Mouse (Mus musculus) mature B cell (primary cell): ENCODE measurements around the gene Fut11.
"Not testable (repeated sequence)": the region's sequence is repeated elsewhere in the genome, so short reads cannot be mapped to it uniquely, and the experiment has no call there.

Experiments
- in situ Hi-C: fragments of 300-500 bp; cut with MboI; formaldehyde crosslinking; loops from 2 replicates; pipeline ENCODE4 v1.14.3; 2019

Gene Fut11

GRCm38 (mm10) chr14:20674064-20674833 is 20.5 kb upstream of the Fut11 start, which contains the start of gene Sec24c:
Gene Sec24c (plus strand): TSS chr14:20674308.
- in situ Hi-C loops, result no loop called here

DNA sequence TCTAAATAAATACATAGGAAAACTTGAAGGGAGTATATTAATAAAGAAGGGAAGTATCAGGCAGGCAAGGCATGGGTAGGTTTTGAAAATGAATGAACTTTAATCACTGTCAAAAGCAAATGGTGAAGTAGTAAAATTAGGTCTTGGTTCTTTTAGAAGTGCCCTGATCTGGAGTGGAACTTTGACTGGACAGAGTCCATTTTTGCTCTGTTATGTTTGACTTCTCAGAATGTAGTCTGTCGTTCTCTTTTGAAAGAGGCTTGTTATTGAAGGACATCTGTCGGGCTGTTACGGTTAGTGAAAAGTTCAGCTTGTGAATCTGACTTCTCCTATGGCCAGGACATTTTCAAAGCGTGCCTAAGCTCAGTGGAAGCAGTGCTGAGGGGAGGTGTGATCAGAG is 16.9 kb upstream of the Fut11 start:
- in situ Hi-C loops, result no loop called here

DNA sequence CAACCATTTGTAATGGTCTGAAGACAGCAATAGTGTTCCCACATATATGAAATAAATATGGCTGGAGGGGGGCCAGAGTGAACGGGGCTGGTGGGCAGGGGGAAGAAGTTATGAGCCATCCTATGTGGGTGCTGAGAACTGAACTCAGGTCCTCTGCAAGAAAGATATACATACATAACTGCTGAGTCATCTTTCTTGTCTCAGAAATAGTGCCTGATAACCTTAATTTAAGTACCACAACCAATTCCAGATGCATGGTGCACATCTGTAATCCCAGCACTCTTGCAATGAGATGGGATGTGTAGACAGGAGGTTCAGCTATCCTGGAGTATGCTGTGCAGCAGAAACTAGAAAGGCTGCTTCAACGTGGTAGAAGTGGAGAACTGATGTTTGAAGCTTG is 13.0 kb upstream of the Fut11 start:
- in situ Hi-C loops, result no loop called here

DNA sequence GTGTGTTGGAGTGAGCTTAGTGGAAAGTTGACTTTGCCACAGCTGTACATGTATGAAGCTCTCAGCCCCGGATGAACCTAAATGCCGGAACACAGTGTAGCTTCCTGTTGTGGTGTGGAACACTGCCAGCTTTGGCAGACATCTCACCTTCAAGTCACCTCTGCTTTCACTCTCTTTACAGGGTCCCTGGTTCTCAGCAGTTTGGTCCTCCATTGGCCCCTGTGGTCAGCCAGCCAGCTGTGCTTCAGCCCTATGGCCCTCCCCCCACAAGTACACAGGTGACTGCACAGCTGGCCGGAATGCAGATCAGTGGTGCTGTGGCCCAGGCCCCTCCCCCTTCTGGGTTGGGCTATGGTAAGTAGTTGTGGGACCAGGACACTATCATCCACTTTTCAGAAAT is 12.3 kb upstream of the Fut11 start:
- in situ Hi-C loops, result no loop called here

GRCm38 (mm10) chr14:20686576-20686975 is 8.2 kb upstream of the Fut11 start:
- in situ Hi-C loops, result no loop called here

DNA sequence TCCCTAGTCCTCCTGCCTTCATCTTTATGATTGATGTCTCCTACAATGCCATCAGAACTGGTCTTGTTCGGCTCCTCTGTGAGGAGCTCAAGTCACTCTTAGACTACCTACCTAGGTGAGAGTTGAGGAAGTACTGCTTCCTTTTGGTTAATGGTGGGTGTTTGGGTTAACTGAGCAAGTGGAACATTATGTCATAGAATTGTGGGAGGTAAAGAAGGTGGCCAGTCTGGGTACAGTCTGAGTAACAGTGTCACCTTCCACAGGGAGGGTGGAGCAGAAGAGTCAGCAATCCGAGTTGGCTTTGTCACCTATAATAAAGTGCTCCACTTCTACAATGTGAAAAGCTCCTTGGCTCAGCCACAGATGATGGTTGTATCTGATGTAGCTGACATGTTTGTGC is 5.8 kb upstream of the Fut11 start:
- in situ Hi-C loops, result no loop called here

DNA sequence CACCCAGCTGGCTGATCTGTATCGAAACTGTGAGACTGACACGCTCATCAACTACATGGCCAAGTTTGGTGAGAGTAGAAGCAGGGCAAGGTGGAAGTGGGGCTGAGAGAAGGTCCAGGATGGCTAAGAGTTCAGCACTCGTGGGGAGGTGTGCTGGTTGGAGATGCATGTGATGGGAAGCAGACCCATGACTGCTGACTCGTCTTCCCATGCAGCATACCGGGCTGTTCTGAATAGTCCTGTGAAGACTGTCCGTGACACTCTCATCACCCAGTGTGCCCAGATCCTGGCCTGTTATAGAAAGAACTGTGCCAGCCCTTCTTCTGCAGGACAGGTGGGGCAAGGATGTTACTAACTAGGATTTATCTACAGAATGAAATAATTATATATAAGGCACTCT is 3.0 kb upstream of the Fut11 start:
- in situ Hi-C loops, result no loop called here

GRCm38 (mm10) chr14:20693589-20694101 is 1.1 kb upstream of the Fut11 start:
- in situ Hi-C loops, result no loop called here

- in situ Hi-C loops, result no loop called here
These were observed 434 bp upstream of the Fut11 start for GRCm38 (mm10) chr14:20694185-20694883.

DNA sequence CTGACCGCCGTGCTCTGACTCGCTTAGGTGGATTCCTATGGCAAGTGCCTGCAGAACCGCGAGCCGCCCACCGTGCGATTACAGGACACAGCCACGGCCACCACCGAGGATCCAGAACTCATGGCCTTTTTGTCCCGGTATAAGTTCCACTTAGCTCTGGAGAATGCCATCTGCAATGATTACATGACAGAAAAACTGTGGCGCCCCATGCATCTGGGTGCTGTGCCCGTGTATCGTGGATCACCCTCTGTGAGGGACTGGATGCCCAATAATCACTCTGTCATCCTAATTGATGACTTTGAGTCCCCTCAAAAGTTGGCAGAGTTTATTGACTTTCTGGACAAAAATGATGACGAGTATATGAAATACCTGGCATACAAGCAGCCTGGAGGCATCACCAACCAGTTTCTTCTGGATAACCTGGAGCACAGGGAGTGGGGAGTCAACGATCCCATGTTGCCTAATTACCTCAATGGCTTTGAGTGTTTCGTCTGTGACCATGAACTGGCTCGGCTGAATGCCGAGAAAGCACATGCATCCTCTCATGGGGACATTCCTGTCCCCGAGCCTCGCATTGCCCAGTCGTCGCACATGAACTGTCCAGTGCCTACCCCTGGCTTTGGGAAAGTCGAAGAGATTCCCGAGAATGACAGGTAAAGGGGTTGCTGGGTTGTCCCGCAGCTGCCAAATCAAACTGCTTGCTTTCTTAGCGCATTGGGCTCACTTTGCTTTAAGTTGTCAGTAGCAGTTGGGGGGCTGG is 1.2 kb downstream of the Fut11 start:
- in situ Hi-C loops, result no loop called here

GRCm38 (mm10) chr14:20696986-20697385 is 2.2 kb downstream of the Fut11 start:
- in situ Hi-C loops, result no loop called here

DNA sequence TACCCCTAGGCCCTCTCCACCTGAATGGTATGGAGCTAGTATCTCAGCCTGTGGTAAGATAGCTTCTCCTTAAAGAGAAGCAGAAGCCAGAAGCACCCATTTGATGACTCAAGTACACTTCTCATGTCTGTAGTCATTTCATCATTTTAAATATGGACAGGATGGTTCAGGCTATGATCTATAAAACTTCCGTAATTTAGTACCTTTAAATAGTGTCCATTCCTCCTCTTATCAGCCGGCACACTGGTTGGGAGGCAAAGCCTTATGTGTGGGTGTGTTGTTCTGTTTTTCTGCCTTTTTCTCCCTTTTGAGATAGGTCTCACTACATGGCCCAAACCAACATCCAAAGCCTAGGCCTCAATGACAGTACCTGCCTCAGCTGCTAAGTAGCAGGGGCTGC is 3.7 kb downstream of the Fut11 start:
- in situ Hi-C loops, result no loop called here

DNA sequence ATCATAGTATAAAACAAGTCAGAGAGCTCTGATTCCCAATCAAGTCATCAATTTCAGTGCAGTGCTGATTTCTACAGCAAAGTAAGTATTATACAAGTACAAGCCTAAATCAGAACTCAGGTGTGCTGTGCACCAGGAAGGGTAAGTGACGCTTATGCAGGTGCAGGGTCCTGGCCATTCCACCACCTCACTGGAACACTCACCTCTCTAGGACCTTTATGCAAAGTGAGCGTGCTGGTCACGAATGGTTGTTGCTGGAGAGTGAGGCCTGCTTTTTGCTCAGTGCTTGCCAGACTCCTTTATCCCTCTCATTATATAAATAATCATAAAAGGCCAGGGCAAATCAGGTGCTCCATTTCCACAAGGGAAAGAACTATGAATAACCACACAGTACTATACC is 5.6 kb downstream of the Fut11 start:
- in situ Hi-C loops, result no loop called here

DNA sequence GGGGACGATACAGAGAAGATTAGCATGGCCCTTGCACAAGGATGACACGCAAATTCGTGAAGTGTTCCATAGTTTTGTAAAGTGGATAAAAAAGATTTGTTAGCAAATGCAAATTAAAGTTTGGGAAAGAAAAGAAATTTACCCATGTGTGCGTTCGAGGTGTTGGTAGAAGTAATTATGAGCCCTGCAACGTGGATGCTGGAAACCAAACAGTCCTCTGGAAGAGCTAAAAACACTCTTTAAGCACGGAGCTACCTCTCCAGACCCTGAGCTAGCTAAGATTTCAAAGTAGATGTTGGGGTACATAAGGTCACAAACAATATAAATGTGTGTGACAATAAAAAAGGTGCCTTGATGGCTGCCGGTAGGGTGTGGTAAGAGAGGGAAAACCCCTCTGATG is 6.8 kb downstream of the Fut11 start:
- in situ Hi-C loops, result no loop called here

DNA sequence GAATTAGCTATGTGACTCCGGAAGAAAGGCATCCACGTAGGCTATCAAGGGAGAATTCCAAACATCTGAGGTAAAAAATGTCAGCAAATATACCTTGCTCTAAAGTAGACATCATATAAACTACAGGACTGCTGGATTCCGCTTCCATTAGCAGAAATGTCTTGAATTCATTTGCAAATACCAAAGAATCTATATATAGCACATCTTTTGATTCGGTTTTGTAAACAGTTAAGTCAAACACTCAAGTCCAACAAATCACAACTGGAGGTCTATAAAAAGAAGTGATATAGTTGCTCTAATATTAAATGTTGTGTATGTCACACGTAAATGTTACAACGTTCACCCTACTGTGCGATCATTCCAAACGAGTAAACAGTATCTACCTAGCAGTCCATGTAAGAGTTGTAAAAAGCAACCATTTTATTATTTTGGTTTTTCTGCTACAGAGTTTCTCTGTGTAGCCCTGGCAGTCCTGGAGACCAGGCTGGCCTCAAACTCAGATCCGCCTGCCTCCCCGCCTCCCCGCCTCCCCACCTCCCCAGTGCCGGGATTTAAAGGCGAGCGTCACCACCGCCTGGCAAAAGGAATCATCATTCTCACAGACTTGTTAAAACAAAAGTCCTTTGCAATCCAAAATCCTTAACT is 7.5 kb downstream of the Fut11 start:
- in situ Hi-C loops, result no loop called here

- in situ Hi-C loops, result no loop called here
These were observed 8.1 kb downstream of the Fut11 start, which contains the start of gene Chchd1 for GRCm38 (mm10) chr14:20702741-20703381. Gene Chchd1 (plus strand): TSS chr14:20703006.

- in situ Hi-C loops, result not testable (repeated sequence)
These were observed 8.7 kb downstream of the Fut11 start for GRCm38 (mm10) chr14:20703461-20703860.

DNA sequence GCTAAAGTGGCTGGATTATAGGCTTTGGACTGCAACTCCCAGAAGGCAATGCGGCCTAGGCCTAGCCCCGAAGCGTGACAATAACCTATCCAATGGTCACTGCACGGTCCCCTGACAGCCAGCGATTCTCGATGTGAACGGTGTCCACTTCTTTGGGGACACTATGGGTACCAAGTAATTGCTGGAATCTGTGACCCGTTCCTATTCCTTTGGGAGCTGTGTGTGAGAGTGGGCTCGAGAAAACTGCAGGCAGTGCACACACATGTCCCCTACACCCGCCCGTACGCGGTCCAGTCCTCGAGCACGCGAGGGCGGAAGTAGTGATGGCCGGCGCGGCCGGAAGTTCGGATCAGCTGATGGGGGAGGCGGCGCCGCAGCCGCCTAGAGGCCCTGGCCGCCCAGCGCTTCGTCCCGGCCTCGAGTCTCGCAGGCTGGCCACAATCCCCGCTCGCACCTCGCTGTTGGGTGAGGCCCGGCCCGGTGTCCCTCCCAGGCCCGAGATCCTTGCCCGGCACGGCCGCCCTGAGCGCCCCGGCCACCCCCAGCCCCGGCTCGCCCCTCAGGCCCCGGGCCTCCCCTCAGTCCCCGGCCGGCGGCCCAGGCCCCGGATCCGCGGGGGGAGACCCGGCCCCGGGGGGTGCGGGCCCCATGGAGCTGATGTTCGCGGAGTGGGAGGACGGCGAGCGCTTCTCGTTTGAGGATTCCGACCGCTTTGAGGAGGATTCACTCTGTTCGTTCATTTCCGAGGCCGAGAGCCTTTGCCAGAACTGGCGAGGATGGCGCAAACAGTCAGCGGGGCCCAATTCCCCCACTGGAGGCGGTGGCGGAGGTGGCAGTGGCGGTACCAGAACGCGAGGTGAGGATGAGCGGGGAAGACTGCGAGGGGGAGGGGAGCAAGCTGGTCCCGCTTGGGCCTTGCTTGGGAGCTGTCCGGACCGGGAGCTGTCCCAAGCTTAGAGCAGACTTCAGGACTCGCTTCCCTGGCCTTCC is 12.7 kb downstream of the Fut11 start, which contains the start of gene Zswim8:
TSS of gene Zswim8 (plus strand) at position 352 of the 990 bp plus-strand sequence.
- in situ Hi-C loops, result no loop called here

GRCm38 (mm10) chr14:20708239-20708638 is 13.5 kb downstream of the Fut11 start:
- in situ Hi-C loops, result no loop called here

DNA sequence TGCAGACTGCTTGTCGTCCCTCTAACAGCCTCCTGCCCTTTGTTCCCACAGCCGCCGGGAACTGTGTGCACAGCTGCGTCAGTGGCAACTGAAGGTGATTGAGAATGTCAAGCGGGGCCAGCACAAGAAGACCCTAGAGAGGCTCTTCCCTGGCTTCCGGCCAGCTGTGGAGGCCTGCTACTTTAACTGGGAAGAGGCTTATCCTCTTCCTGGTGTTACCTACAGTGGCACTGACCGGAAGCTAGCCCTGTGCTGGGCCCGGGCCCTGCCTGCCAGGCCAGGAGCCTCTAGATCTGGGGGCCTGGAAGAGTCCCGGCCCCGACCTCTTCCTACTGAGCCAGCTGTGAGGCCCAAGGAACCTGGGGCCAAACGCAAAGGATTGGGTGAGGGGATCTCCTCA is 19.1 kb downstream of the Fut11 start:
- in situ Hi-C loops, result no loop called here
